Mouse (Mus musculus) liver, postnatal 0 days (tissue): ENCODE measurements at regions not wholly inside any gene's neighbourhood (a gene's known extent, or its start where the extent isn't known, plus 50 kb on each side); places are given as distances from the start of the nearest gene placed in this dataset.

Experiments used
- CTCF ChIP-seq: sonication (generic); IDR thresholded peaks from 2 replicates; pipeline ENCODE4 v1.5.1; 2016; ENCODE audit warnings: antibody characterized with exemption, low read depth
- EP300 ChIP-seq: IDR thresholded peaks from 2 replicates; pipeline ENCODE4 v1.6.1; 2016; ENCODE audit warnings: antibody characterized with exemption, low read depth, mild to moderate bottlenecking

- TF ChIP-seq CTCF (no peak), EP300 (no peak)
Observed at GRCm38 (mm10) chr2:75246082-75246743, 412.8 kb upstream of the Hnrnpa3 start.
